Mouse (Mus musculus): Measurements from ENCODE around the gene Ins1. TPM values are rescaled to one million over a fixed set of nuclear protein-coding genes. Genes with fewer than 3 reads are reported as not detected.

The Ins1 gene
- polyA plus RNA-seq (2012; rRNA removed), result 0.48 TPM in 1 of 2 replicates, not detected in the other

DNA sequence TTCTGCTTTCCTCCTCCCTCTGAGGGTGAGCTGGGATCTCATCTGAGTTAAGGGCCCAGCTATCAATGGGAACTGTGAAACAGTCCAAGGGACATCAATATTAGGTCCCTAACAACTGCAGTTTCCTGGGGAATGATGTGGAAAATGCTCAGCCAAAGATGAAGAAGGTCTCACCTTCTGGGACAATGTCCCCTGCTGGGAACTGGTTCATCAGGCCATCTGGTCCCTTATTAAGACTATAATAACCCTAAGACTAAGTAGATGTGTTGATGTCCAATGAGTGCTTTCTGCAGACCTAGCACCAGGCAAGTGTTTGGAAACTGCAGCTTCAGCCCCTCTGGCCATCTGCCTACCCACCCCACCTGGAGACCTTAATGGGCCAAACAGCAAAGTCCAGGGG is at the start of gene Ins1:
TSS of gene Ins1 (plus strand) at position 301 of the 400 bp plus-strand sequence.

All from liver, embryonic 18 days (tissue).